Mouse (Mus musculus) spleen, postnatal 10 days (tissue): ENCODE data around the gene Barx1.

Experiments used
- DNase-seq, 2 experiments: peaks; one replicate each; pipeline ENCODE4 v3.0.0; 2021 to 2022; ENCODE audit warnings: low spot score in 2 of 2

Gene Barx1

DNA sequence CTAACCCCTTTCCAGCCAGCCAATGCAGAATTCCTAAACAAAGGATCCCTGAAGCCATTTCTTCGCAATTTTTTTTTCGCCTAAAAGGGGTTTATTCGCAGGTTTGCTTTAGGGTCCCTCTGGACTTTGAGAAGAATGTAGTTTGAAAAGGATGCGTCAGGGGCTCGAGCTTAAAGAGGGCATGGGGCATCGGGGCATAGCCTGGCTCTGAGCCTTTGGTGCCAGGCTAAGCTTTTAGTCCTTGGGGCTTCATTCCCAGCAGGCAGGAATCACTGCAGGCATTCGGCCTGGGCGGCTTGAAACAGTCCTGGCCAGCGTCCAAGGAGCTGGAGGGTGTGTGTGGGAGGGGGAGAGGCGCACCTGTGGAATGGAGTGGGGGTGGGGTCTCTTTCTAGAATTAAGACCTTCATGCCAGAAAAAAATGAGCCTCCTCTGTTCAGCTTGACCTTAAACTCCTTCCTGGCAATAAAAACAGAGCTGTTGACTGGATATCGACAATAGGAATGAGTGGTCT lies 2.5 kb upstream of the Barx1 start:
- DNase-seq, result no peak

GRCm38 (mm10) chr13:48660741-48661140 lies 2.1 kb upstream of the Barx1 start:
- no peak for DNase-seq

DNA sequence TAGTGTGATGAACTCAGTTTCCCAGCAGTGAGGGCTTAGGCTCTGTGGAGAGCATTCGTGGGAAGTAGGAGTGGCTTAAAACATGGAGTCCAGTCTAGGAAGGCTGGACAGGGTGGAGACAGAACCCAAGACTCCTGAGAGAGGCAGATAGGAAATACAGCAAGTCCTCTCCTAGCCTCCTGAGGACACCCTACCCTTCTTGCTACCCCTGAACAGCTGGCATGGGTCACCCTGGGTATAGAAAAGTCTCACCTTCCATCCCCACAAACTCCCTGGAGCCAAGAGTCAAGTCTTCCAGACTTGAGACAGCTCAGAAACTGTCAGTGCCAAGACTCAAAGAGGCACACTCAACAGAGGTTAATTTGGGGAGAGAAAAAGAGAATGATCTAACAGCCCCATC lies 1.2 kb upstream of the Barx1 start:
- no peak for DNase-seq

- no peak for DNase-seq
Measured at GRCm38 (mm10) chr13:48663211-48663987, 601 bp downstream of the Barx1 start.

- DNase-seq, result no peak
Measured at GRCm38 (mm10) chr13:48663988-48664339, 1.2 kb downstream of the Barx1 start.

GRCm38 (mm10) chr13:48664916-48665655 lies 2.3 kb downstream of the Barx1 start:
- no peak for DNase-seq

DNA sequence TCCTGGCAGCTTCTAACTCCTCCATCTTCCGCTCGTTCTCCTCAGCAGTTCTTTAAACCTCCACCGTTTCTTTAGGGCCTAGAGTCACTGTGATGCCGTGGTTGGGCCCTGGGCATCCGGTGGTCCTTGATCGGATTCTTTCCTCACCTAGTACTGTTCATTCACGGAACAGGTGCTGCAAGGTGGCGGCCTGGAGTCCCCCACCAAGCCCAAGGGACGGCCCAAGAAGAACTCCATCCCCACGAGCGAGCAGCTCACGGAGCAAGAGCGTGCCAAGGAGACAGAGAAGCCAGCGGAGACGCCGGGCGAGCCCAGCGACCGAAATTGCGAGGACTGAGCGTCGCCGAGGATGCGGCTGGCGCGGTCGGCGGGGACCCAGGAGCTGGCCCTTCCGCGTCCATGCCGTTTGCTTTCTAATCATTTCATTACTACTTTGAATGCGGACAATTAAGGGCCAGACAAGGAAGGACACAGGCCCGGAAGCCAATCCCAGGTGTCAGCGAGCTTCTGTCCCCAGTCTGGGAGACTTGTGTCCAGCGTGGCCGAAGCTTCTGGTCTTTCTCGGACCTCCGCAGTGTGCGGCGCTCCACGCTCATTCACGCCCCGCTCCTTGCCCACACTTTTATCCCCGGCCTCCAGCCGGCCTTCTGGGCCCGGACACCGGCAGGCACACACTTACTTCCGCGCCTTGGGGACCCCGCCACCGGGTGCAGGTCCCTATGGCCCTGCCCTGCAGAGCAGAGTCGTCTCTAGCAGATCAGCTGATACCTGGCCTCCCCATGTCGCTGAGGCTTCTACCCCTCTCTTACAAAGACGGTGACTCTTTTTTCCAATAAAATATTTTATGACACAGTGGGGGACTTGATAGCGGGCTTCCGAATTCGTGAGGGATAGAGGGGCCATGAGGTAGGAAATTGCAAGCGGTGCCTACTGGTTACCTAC lies 3.1 kb downstream of the Barx1 start:
- DNase-seq, result no peak

- DNase-seq, result no peak
Measured at GRCm38 (mm10) chr13:48667461-48667860, 4.7 kb downstream of the Barx1 start.

GRCm38 (mm10) chr13:48668091-48668975 lies 5.5 kb downstream of the Barx1 start:
- DNase-seq, result no peak

DNA sequence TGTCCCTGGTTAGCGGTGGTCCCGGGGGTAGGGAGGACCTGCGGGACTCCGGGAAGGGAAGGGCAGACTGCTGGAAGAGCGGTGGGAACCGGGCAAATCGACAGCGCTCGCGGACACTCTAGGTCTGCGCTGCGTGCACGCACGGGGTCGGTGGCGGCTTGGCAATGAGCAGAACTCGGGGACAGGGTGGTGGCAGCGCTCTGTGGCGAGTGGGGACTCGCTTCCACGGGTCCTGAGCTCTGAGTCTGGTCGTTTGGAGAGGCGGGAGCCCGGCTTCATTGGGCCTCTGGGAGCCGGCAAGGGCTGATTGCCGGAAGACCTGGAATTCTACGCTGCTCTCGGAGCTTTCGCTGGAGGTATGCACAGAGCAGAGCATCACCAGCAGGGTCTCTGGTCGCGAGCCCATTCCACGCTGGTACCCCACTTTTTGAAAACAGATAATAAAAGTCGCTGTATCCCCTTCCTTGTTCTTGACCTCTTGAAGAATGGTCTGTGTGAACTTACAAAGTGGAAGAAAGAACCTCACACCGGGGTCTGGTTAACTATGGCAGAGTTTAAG lies 6.3 kb downstream of the Barx1 start:
- DNase-seq, result no peak

- no peak for DNase-seq
Measured at GRCm38 (mm10) chr13:48672312-48672840, 9.6 kb downstream of the Barx1 start.

- no peak for DNase-seq
Measured at GRCm38 (mm10) chr13:48674609-48675008, 11.8 kb downstream of the Barx1 start.

- DNase-seq, result peak in 1 of 2 experiments; percentile 45
Measured at GRCm38 (mm10) chr13:48679351-48679750, 16.6 kb downstream of the Barx1 start.

GRCm38 (mm10) chr13:48686666-48687065 lies 23.9 kb downstream of the Barx1 start:
- DNase-seq, result no peak

- no peak for DNase-seq
Measured at GRCm38 (mm10) chr13:48691991-48692390, 29.2 kb downstream of the Barx1 start.

- DNase-seq, result no peak
Measured at GRCm38 (mm10) chr13:48694090-48695064, 31.6 kb downstream of the Barx1 start.

- no peak for DNase-seq
Measured at GRCm38 (mm10) chr13:48706385-48706951, 43.7 kb downstream of the Barx1 start.

- no peak for DNase-seq
Measured at GRCm38 (mm10) chr13:48712675-48713074, 49.9 kb downstream of the Barx1 start.

DNA sequence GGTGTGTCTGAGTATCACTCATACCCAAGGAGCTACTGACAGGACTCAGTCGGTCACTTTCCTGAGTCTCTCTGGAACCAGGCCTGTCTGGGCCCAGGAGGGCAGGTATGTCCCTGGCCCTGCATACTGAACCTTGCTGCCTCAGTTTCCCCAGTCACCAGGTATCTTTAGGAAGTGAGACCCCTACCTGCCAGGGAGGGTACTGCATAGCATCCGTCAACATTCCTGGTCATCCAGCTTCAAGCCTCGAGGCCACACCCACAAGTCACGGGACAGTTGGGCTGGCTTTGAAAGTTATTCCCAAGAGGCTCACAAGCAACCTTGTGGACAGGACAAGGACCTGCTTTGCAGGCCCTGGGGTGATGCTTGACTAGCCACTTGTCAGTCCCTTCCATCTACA lies 53.3 kb downstream of the Barx1 start:
- no peak for DNase-seq
